21 mouse cellular contexts compared by ENCODE assay signal in genomic region chr6:148588971-148589370, GRCm38 (mm10).
DNase-seq lines count a peak whose midpoint lies in the region; ATAC-seq and TF ChIP-seq lines count a peak whose summit lies in the region.
"Had no signal": no experiment of that assay in that cellular context is flagged by ENCODE, and none has a peak within 500 bp of the region (broad histone marks: within the 10 kb centered on the region; RNA-seq: fewer than 3 reads in every experiment).

No protein-coding gene starts in this region.

- DNase-seq in heart, adult 11 months, result peak; percentile 37
- DNase-seq in heart, adult 18-20 months, result no peak
- DNase-seq in lung, embryonic 14.5 days, result peak; percentile 15
- DNase-seq in lung, adult 2 months, result no peak
- peak; percentile 3 for DNase-seq in R1 (ENCODE audit: low read depth, low spot score)
- DNase-seq in cerebellum, postnatal 25 days, result no peak
- DNase-seq: adrenal gland, adult 2 months; adrenal gland, postnatal 25 days; cerebellum, adult 2 months; gastrocnemius, postnatal 36 days; heart, adult 2 months; heart, postnatal 14 days had no signal

- TF ChIP-seq CTCF in lung, embryonic 14.5 days (IDR thresholded peaks at IDR 0.05; ENCODE audit: low read depth), result no peak
- TF ChIP-seq CTCF in lung, adult 2 months (IDR thresholded peaks at IDR 0.05; ENCODE audit: insufficient read depth, low read length), result no peak

- H3K4me1 ChIP-seq in lung, embryonic 14.5 days (ENCODE audit: insufficient read depth), result no peaks in the 10 kb centered on the region
- H3K4me1 ChIP-seq in lung, adult 2 months (ENCODE audit: control insufficient read depth, insufficient read depth, low read length), result no peaks in the 10 kb centered on the region
- H3K4me1 ChIP-seq: embryonic facial prominence, embryonic 10.5 days; forebrain, embryonic 15.5 days; hindbrain, embryonic 10.5 days; intestine, embryonic 15.5 days had no signal

- ATAC-seq in lung, embryonic 14.5 days (ENCODE audit: insufficient read depth), result no peak
- ATAC-seq in megakaryocyte progenitor cell, adult 5-6 weeks (replicated peaks; ENCODE audit: poor library complexity), result 0 out of 2 replicates have a peak, but pooled peaks have one; percentile 14
- ATAC-seq: forebrain, embryonic 15.5 days; intestine, embryonic 15.5 days; Patski had no signal

- no peak for TF ChIP-seq POLR2A in lung, adult 2 months (IDR thresholded peaks at IDR 0.05; ENCODE audit: borderline replicate concordance, extremely low read depth, low read depth, low read length)

- no peak overlapping the region for H3K9ac ChIP-seq in lung, embryonic 14.5 days
- H3K9ac ChIP-seq: forebrain, embryonic 15.5 days; heart, embryonic 15.5 days; intestine, embryonic 15.5 days had no signal

- H3K9me3 ChIP-seq in lung, embryonic 14.5 days (ENCODE audit: low read depth, low read length), result no peaks in the 10 kb centered on the region
- H3K9me3 ChIP-seq: embryonic facial prominence, embryonic 10.5 days; forebrain, embryonic 15.5 days; heart, embryonic 15.5 days; hindbrain, embryonic 10.5 days; intestine, embryonic 15.5 days had no signal

- no peaks in the 10 kb centered on the region for H3K27me3 ChIP-seq in lung, embryonic 14.5 days (ENCODE audit: insufficient read depth, low read length)
- H3K27me3 ChIP-seq: CH12.LX; forebrain, embryonic 15.5 days; heart, embryonic 15.5 days; intestine, embryonic 15.5 days; Patski had no signal

- no peak overlapping the region for H3K4me3 ChIP-seq in lung, embryonic 14.5 days (ENCODE audit: low read depth, low read length)
- no peak overlapping the region for H3K4me3 ChIP-seq in lung, adult 2 months (replicated peaks; ENCODE audit: extremely low read depth, low read depth, low read length)
- H3K4me3 ChIP-seq: embryonic facial prominence, embryonic 10.5 days; forebrain, embryonic 15.5 days; heart, adult 2 months; heart, embryonic 15.5 days; hindbrain, embryonic 10.5 days; intestine, embryonic 15.5 days had no signal

- H3K27ac ChIP-seq in lung, embryonic 14.5 days (ENCODE audit: low read depth), result no peak overlapping the region
- H3K27ac ChIP-seq: embryonic facial prominence, embryonic 10.5 days; forebrain, embryonic 15.5 days; heart, adult 2 months; heart, embryonic 15.5 days; hindbrain, embryonic 10.5 days; intestine, embryonic 15.5 days had no signal

- H3K36me3 ChIP-seq in lung, embryonic 14.5 days (ENCODE audit: insufficient read depth), result no peaks in the 10 kb centered on the region
- H3K36me3 ChIP-seq: embryonic facial prominence, embryonic 10.5 days; forebrain, embryonic 15.5 days; heart, embryonic 15.5 days; hindbrain, embryonic 10.5 days; intestine, embryonic 15.5 days had no signal

- WGBS in lung, embryonic 14.5 days, result 78% methylated on average over 4 of the region's 4 CpGs
- WGBS in lung, adult 2 months, result 72% methylated on average over 4 of the region's 4 CpGs

- no peak overlapping the region for H3K4me2 ChIP-seq in lung, embryonic 14.5 days
- H3K4me2 ChIP-seq: forebrain, embryonic 15.5 days; heart, embryonic 11.5 days; heart, embryonic 15.5 days; intestine, embryonic 15.5 days had no signal

Comparison
In these comparisons a context has a peak if more than half of its experiments do, and no peak if none do; other contexts are left out.
1. DNase-seq: peak in heart, adult 11 months (single experiment), lung, embryonic 14.5 days (single experiment) and R1 (single experiment); none in heart, adult 18-20 months (0 of 2), lung, adult 2 months (single experiment) and cerebellum, postnatal 25 days (0 of 2).